Mouse (Mus musculus): ENCODE results near the gene Olfr666. TPM values are rescaled to one million over a fixed set of nuclear protein-coding genes. Genes with fewer than 3 reads are reported as not detected.

Olfr666 gene
- not detected for polyA plus RNA-seq (2017; shearing (Covaris generic))

GRCm38 (mm10) chr7:104895852-104896251 is at the start of gene Olfr666:
Gene Olfr666, minus strand, starts transcription at chr7:104895952.

GRCm38 (mm10) chr7:104933940-104934339 is 38.2 kb upstream of the Olfr666 start, which contains the start of gene Olfr669:
Gene Olfr669, plus strand, starts transcription at chr7:104934240.

GRCm38 (mm10) chr7:104927957-104928356 is 32.2 kb upstream of the Olfr666 start, which contains the start of gene Olfr668:
Gene Olfr668, minus strand, starts transcription at chr7:104928057.

GRCm38 (mm10) chr7:104921382-104921781 is 25.6 kb upstream of the Olfr666 start, which contains the start of gene Olfr667:
Gene Olfr667, minus strand, starts transcription at chr7:104921482.

GRCm38 (mm10) chr7:104877731-104878130 is 18.0 kb downstream of the Olfr666 start, which contains the start of gene Olfr665:
Gene Olfr665, plus strand, starts transcription at chr7:104878031.

GRCm38 (mm10) chr7:104856709-104857108 is 39.0 kb downstream of the Olfr666 start, which contains the start of gene Usp17la:
Gene Usp17la, plus strand, starts transcription at chr7:104857009.

GRCm38 (mm10) chr7:104842503-104842902 is 53.2 kb downstream of the Olfr666 start, which contains the start of gene Usp17lb:
Gene Usp17lb, minus strand, starts transcription at chr7:104842603.

Other genes starting within 250 kb of the Olfr666 start
- gene Olfr658, start 248.6 kb downstream of the Olfr666 start, polyA plus RNA-seq (2017; shearing (Covaris generic)): not detected
- 0.10 TPM for gene Olfr659, start 229.2 kb downstream of the Olfr666 start, polyA plus RNA-seq (2017; shearing (Covaris generic))
- gene Olfr661, start 209.5 kb downstream of the Olfr666 start, polyA plus RNA-seq (2017; shearing (Covaris generic)): not detected
- not detected for gene Usp17le, start 118.5 kb downstream of the Olfr666 start, polyA plus RNA-seq (2017; shearing (Covaris generic))
- not detected for gene Usp17lb, start 53.3 kb downstream of the Olfr666 start, polyA plus RNA-seq (2017; shearing (Covaris generic))
- not detected for gene Usp17la, start 38.9 kb downstream of the Olfr666 start, polyA plus RNA-seq (2017; shearing (Covaris generic))
- gene Olfr665, start 17.9 kb downstream of the Olfr666 start, polyA plus RNA-seq (2017; shearing (Covaris generic)): not detected
- gene Olfr667, start 25.5 kb upstream of the Olfr666 start, polyA plus RNA-seq (2017; shearing (Covaris generic)): not detected
- not detected for gene Olfr668, start 32.1 kb upstream of the Olfr666 start, polyA plus RNA-seq (2017; shearing (Covaris generic))
- gene Olfr669, start 38.3 kb upstream of the Olfr666 start, polyA plus RNA-seq (2017; shearing (Covaris generic)): not detected
- gene Olfr670, start 66.7 kb upstream of the Olfr666 start, polyA plus RNA-seq (2017; shearing (Covaris generic)): not detected
- gene Olfr671, start 83.2 kb upstream of the Olfr666 start, polyA plus RNA-seq (2017; shearing (Covaris generic)): not detected
- gene Olfr672, start 106.1 kb upstream of the Olfr666 start, polyA plus RNA-seq (2017; shearing (Covaris generic)): not detected
- not detected for gene Olfr675, start 132.5 kb upstream of the Olfr666 start, polyA plus RNA-seq (2017; shearing (Covaris generic))
- gene Olfr676, start 136.7 kb upstream of the Olfr666 start, polyA plus RNA-seq (2017; shearing (Covaris generic)): not detected
- not detected for gene Olfr677, start 155.4 kb upstream of the Olfr666 start, polyA plus RNA-seq (2017; shearing (Covaris generic))
- not detected for gene Olfr678, start 168.5 kb upstream of the Olfr666 start, polyA plus RNA-seq (2017; shearing (Covaris generic))
- gene Olfr679, start 185.3 kb upstream of the Olfr666 start, polyA plus RNA-seq (2017; shearing (Covaris generic)): not detected
- gene Olfr680-ps1, start 196.9 kb upstream of the Olfr666 start, polyA plus RNA-seq (2017; shearing (Covaris generic)): not detected
- gene Olfr681, start 220.9 kb upstream of the Olfr666 start, polyA plus RNA-seq (2017; shearing (Covaris generic)): not detected